Mouse (Mus musculus) olfactory bulb, adult 2 months (tissue): ENCODE data around the gene Mboat1. TPM values are rescaled to one million over a fixed set of nuclear protein-coding genes. Genes with fewer than 3 reads are reported as not detected.

Experiments
- H3K27ac ChIP-seq: fragments of 200-500 bp; 2 replicates; pipeline ENCODE4 v1.5.1; 2012; ENCODE audit warnings: low read depth, low read length; ENCODE audit not compliant: insufficient read depth
- H3K4me1 ChIP-seq: fragments of 200-500 bp; 2 replicates; pipeline ENCODE4 v1.6.1; 2012; ENCODE audit warnings: low read length; ENCODE audit not compliant: control insufficient read depth, insufficient read depth
- H3K4me3 ChIP-seq: fragments of 200-500 bp; 2 replicates; pipeline ENCODE4 v1.5.1; 2012; ENCODE audit warnings: mild to moderate bottlenecking, low read depth, low read length, moderate library complexity; ENCODE audit not compliant: insufficient read depth
- CTCF ChIP-seq: fragments of 200-500 bp; IDR thresholded peaks from 2 replicates; pipeline ENCODE4 v1.5.1; 2012; ENCODE audit warnings: low read depth, mild to moderate bottlenecking, low read length, moderate library complexity; ENCODE audit not compliant: insufficient read depth
- POLR2A ChIP-seq: fragments of 200-500 bp; IDR thresholded peaks from 2 replicates; pipeline ENCODE4 v1.6.1; 2012; ENCODE audit warnings: mild to moderate bottlenecking, low read depth, low read length, moderate library complexity; ENCODE audit not compliant: insufficient read depth
- WGBS: fragments of 180-500 bp; shearing (Covaris S2); methylation state at CpG from one replicate; pipeline ENCODE4 v1.1.7; 2018; 5-methylcytosine and 5-hydroxymethylcytosine counted together
- polyA plus RNA-seq: library from polyadenylated mRNA; stranded (reverse); fragments of >200 nt; gene quantifications from 2 replicates; pipeline ENCODE4 v1.2.4, GENCODE M21; 2012; ENCODE audit warnings: low replicate concordance; ENCODE audit not compliant: missing spikeins, insufficient read depth, insufficient read length

The Mboat1 gene
- polyA plus RNA-seq, 1 experiment = not detected

DNA sequence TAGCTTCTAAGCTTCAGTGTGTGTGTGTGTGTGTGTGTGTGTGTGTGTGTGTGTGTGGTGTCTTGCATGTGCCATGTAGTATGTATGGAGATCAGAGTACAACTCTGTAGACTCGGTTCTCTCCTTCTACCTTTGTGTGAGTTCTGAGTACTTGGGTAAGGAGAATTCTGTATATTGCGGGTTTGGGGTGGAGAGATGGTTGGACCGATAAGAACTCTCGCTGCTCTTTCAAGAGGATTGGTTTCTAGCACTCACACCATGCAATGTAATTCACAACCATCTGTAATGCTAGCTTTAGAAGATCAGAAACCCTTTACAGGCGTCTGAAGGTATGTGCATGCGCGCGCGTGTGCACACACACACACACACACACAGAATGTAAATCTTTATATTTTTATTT, 123.0 kb downstream of the Mboat1 start:
- WGBS = 94% methylated on average over 9 of the region's 9 CpGs
- Histone ChIP-seq H3K27ac (no peak overlapping the region), H3K4me1 (no peaks in the 10 kb centered on the region), H3K4me3 (no peak overlapping the region)
- TF ChIP-seq POLR2A (no peak), CTCF (no peak)

DNA sequence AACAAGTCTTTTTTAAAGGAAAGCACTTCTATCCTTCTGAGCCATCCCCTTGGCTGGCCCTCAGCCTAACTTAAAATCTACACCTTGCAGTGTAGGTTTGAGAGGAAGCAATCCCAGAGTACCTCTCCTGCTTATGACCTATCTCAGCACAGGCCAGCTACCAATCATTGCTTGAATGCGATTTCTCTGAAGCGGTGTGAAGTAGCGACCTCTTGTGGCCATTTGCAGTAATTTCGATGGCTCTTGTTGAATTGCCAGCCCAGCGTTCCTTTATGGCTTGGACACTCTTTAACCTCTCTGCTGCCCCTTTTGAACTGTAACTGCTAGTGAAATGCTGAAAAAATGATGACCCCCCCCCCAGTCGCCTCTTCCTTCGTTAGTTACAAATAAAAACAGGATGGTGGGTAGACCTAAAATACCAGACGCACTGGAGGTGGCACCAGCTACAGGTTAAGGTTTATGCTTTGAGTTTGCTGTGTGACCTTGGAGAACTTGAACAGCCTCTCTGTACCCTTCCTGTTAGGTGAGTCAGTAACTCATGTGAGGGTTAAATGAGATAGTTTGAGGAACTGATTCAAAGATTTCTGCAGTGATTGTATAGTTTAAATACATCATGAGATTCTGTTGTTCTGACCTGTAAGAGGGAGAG, 123.7 kb downstream of the Mboat1 start:
- WGBS = 11% methylated on average over 8 of the region's 8 CpGs
- H3K27ac ChIP-seq = no peak overlapping the region
- H3K4me3 ChIP-seq = no peak overlapping the region
- no peak for TF ChIP-seq CTCF
- H3K4me1 ChIP-seq = no peaks in the 10 kb centered on the region

DNA sequence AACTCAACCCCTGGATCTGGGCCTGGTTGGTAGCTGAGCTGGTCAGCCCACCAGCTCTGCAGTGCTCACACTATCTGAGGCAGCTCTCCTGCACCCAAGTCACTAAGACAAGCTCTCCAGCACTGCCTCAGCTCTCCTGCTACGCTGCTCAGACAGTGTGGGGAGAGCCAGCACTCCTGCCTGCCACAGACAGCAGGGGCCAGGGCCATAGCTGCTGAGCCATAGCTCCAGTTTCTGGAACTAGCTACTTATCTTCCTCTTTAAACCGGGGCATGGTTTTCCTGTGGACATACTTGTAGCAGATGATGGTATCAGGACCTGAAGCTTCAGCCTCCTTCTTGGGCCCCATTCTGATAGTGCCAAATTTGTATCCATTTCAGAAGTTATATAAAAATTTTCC, 127.4 kb downstream of the Mboat1 start:
- WGBS = 87% methylated on average over 2 of the region's 2 CpGs
- Histone ChIP-seq H3K27ac (no peak overlapping the region), H3K4me1 (no peaks in the 10 kb centered on the region), H3K4me3 (no peak overlapping the region)
- no peak for TF ChIP-seq CTCF
- TF ChIP-seq POLR2A = no peak

DNA sequence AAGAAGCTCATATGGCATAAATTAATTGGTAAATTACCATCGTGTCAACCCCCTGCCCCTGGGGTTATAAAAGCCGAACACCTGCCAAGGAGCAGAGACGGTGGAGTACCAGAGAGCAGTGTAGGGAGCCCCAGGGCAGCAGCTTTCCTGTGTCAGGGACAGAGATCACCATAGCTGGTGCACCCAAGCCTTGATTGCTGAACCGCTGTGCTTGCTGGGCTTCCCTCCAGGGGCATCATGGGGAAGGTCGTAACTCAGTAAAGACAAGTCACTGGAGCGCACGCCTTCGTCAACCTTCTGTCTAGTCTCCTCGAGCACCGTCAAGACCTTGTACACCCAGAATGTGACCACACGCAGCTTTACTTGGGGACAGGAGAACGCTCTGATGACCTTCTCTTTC, 128.0 kb downstream of the Mboat1 start:
- TF ChIP-seq POLR2A (no peak), CTCF (no peak)
- WGBS = 78% methylated on average over 12 of the region's 12 CpGs
- H3K27ac ChIP-seq = no peak overlapping the region
- H3K4me3 ChIP-seq = no peak overlapping the region
- no peaks in the 10 kb centered on the region for H3K4me1 ChIP-seq

DNA sequence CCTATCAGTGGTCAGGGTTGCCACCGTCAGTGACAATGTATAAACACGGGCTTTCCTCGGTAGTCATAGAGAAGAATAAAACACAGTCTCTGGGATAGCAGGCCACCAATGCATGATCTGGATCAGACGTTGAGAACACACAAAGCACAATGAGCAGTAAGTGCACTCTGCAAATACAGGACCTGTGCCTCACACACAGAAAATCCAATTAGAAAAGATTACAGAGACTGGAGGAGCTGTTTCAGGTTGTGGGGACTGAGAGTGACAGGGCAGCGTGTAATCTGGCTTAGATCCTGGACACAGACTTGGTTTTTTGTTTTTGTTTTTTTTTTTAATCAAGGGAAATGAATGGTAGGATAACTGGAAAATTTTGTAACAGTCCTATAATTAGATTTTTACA, 128.5 kb downstream of the Mboat1 start:
- 64% methylated on average over 5 of the region's 5 CpGs for WGBS
- TF ChIP-seq CTCF (no peak), POLR2A (no peak)
- H3K27ac ChIP-seq = no peak overlapping the region

DNA sequence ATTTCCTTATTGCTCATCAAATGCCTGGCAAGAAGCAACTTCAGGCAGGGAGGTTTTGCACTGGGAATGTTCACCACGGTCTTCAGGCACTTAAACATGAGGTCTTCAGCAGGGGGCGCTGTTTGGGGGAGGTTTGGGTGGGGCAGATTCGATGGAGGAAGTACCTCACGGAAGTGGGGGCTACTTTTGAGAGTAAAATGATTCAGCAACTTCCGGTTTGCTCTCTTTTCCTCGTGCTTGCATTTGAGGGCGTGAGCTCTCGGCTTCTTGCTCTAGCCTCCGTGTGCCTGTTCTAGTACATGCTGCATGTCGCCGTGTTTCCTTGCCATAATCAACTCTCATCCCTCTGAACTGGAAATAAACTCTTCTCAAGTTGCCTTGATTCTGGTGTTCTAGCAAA, 129.7 kb downstream of the Mboat1 start:
- TF ChIP-seq POLR2A (no peak), CTCF (no peak)

More for the DNA sequence above, 128.5 kb downstream of the Mboat1 start:
- Histone ChIP-seq H3K4me1 (no peaks in the 10 kb centered on the region), H3K4me3 (no peak overlapping the region)

DNA sequence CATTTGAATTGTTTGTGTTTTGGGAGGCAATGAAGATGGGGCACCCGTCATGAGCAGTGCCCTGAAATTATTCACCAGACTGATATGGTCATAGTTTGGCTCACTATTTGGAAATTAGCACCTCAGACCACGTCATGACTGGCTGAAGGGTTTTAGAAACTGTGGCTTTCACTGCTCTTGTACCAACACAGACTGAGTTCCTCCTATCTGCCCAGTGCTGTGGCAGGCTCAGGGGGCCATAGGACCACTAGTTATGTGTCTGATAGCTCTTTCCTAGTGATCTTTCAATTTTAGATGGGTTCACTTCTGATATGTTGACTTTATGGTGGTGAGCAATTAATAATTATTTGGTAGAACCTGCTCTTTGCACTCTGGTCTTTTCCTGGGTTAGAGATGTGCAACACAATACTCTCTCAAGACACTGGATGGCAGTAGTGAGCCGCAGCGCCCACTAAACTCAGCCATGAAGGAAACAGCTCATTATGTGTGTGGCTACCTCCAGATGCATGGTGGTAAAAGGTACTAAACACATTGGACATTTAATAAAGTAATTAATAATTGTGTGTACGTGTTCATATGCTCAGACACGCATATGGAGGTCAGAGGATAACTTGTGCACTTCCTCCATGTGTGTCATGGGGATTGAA, 135.9 kb downstream of the Mboat1 start:
- TF ChIP-seq POLR2A = no peak
- no peak for TF ChIP-seq CTCF
- Histone ChIP-seq H3K4me1 (no peaks in the 10 kb centered on the region), H3K27ac (no peak overlapping the region), H3K4me3 (no peak overlapping the region)
- WGBS = 23% methylated on average over 6 of the region's 6 CpGs

More for the DNA sequence above, 129.7 kb downstream of the Mboat1 start:
- Histone ChIP-seq H3K4me1 (no peaks in the 10 kb centered on the region), H3K4me3 (no peak overlapping the region), H3K27ac (no peak overlapping the region)
- 87% methylated on average over 11 of the region's 11 CpGs for whole genome bisulfite sequencing

Other genes starting within 250 kb of the Mboat1 start
- gene E2f3, start 150.4 kb upstream of the Mboat1 start, polyA plus RNA-seq = not detected in 2 replicates
- not detected in 2 replicates for gene Agtr1a, start 200.0 kb downstream of the Mboat1 start, polyA plus RNA-seq